Mouse (Mus musculus): ENCODE data around the gene Cnpy1.

GRCm38 (mm10) chr5:28209549-28210431 is 35.8 kb downstream of the Cnpy1 start:
- TF ChIP-seq CTCF (IDR thresholded peaks at IDR 0.05; ENCODE audit: control insufficient read depth, insufficient read depth, insufficient replicate concordance, low read depth, low read length) (no peak), POLR2A (IDR thresholded peaks at IDR 0.05; ENCODE audit: control insufficient read depth, low read depth, low read length) (no peak)

All from testis, adult 2 months (tissue).